Mouse (Mus musculus) frontal cortex, adult (tissue): Measurements from ENCODE around the gene Ncf1.

ENCODE experiments used
- ATAC-seq: cut with Nextera tagmentation; 2 replicates; pipeline ENCODE4 v1.9.2; 2017; ENCODE audit warnings: mild to moderate bottlenecking, moderate library complexity, mixed read lengths; ENCODE audit not compliant: low TSS enrichment

Ncf1 gene

DNA sequence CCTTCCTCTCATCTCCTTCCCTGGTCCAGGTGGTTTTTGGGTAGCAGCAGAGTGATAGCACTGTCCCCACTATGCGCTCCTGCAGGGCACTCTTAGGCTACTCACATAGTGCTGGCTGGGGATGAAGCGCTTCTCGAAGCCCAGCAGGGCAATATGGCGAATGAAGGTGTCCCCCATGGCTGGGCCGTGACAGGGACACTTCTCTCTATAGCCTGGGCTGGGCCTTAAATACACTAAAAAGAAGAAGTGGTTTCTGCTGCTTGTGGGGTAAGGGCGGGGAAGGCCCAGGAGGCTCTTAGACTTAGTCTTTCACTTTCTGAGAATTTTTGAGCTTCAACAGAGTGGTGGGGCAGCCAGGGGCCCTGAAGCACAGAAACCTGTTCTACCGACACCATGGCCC, at the start of gene Ncf1:
TSS of gene Ncf1 (minus strand) at position 235 of the 400 bp plus-strand sequence.
- no peak for ATAC-seq

DNA sequence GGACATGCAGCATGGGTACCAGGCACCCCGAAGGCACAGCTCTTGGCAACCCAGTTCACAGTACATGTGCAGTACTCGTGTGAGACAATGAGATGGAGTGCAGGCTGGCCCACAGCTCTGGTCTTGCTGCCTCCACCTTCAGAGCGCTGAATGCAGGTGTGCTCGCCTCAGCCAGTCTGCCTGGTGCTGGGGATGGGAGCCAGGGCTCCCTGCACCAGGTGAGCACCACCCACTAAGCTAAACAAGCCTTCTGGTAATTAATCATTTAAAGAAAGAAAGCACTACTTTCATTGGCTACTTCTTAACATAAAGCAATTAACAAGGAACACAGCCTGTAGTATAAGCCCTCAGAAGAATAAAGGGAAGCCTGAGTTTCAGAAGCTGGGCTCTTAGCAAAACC, 47.7 kb upstream of the Ncf1 start:
- ATAC-seq = no peak

- ATAC-seq = no peak
Measured at GRCm38 (mm10) chr5:134275556-134275955, 46.1 kb upstream of the Ncf1 start.

- ATAC-seq = peak; percentile 46; the same call in 1 of the 2 replicates
Measured at GRCm38 (mm10) chr5:134275021-134275420, 45.6 kb upstream of the Ncf1 start.

DNA sequence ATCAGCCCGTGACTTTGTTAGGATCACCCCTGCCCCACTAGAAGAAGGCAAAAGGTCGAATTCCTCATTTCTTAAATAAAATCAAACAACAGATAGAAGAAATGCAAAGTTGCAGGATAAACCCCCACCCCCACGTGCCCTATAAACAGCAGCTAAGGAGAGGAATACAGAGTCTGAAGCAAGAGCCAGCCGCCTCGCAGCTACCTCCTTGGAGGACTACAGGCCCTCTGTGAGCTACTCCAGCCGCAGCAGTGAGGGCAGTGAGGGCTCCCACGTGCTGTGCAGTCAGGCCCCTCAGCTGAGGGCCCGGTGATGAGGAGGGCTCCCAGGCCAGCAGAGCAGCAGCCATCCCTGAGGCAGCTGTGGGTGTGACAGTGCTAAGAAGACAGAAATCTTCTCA, 44.3 kb upstream of the Ncf1 start:
- ATAC-seq = no peak

GRCm38 (mm10) chr5:134272761-134273160, 43.3 kb upstream of the Ncf1 start:
- no peak for ATAC-seq

GRCm38 (mm10) chr5:134271421-134271820, 42.0 kb upstream of the Ncf1 start:
- no peak for ATAC-seq

DNA sequence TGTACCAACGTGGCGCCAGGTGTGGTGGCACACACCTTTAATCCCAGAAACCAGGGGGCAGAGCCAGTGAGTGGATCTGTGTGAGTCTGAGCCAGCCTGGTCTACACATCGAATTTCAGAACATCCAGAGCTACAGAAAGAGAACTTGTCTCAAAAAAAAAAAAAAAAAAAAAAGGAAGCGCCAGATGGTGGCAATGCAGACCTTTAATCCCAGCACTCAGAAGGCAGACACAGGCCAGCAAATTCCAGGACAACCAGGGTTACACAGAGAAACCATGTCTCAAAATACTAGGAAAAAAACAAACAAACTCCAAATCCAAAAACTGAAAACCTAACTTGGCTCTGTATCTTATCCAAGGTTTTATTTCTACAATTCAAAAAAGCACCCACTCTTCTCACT, 41.1 kb upstream of the Ncf1 start:
- no peak for ATAC-seq

GRCm38 (mm10) chr5:134269751-134270150, 40.3 kb upstream of the Ncf1 start:
- ATAC-seq = no peak

DNA sequence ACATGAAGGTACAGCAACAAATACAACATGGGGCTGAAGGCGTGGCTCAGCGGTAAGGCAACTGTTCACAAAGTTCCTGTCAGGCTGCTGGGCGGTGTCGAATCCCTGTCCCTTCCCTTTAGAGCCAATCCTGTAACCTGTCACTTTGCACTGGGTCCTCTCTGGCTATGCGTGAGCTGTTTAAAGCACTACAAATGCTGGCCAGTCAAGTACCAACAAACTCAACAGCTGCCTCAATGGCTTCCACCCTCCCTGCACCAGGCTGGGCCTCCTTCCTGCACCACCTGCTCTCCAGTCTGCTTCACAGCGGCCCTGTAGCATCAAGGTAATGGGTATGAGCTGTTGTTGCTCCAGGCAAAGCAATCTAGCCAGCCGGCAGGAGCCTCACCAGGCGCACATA, 39.3 kb upstream of the Ncf1 start:
- no peak for ATAC-seq

DNA sequence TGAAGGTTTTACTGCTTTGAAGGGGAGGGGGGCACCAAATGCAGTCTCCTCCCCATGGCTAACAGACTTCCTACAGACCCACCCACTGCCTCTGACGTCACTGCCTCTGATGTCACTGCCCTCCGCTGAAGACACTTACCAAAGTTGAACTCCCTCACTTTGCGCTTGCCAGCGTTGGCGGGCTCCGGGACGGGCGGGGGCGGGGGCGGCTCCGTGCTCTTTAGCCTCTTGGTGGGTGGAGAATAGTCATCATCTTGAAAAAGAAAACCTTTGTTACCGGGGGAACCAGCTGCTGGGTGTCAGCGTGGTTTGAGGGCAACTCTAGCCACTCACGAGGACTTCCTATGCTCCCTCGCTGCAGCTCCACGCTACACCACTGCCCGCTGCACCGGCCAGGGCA, 37.0 kb upstream of the Ncf1 start:
- ATAC-seq = no peak

DNA sequence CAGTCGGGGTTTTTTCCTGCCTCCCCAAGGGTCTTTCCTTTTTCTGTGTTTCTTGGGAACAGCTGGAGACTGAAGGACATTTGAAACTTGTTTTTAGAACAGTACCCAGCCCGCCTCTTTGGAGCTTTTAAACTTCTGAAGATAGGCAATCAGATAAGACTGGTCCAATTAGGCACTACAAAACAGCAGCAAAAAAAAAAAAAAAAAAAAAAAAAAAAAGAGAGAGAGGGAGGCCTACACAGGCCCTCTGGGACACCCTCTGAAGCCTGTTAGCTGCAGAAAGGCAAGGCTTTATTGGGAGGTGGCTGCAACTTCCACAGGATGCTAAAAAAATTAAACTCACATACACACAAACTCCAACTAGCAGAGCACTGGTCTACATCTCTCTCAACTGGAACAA, 36.5 kb upstream of the Ncf1 start:
- no peak for ATAC-seq

GRCm38 (mm10) chr5:134260001-134260636, 30.7 kb upstream of the Ncf1 start:
- no peak for ATAC-seq

DNA sequence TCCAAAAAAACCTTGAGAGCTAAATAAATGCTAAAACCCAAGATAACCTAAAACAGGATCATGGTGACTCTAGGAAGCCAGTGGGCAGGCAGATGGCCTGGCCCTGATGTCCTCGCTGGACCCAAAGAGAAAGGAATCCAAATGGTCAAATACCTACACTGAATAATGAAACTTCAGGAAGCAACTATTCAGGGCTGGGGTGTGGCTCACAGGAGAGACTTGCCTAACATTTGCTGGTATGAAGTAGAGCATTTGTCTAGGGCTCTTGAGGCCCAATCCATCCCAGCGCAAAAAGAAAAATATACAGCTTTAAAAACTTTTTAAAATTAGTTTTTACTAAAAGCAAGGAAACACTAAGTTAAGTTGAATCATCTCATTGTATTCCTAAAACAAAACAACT, 29.5 kb upstream of the Ncf1 start:
- no peak for ATAC-seq

- no peak for ATAC-seq
Measured at GRCm38 (mm10) chr5:134258395-134258794, 29.0 kb upstream of the Ncf1 start.

DNA sequence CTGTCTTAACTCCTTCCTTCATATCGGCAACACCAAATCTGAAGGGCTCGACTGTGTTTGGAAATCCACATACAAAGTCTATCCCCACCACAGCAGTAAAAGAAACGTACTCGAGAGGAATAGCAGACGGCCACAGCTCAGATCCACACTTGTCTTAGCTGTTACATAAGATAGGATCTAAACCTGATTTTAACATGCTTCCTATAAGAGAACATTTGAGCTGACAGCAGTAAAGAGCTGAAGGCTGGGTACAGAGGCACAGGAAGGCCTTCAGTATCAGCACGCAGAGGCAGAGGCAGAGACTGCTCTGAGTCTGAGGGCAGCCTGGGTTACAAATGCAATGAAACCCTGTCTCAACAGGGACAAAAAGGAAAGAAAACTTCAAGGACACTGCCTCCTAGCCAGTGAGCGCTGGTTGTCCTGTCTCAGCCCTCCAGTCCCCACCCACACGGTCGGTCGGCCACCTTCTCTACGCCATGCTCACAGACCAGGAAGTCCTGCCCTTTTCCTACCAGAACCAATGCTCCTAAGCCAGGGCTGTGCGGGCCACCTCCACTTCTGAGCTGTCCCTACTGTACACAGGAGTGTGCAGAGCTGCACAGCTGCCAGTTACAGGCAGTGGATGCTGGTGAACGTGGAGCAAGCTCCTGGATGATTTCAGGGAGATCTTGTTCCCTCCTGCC, 28.1 kb upstream of the Ncf1 start:
- peak; percentile 64 for ATAC-seq

- ATAC-seq = peak; percentile 65
Measured at GRCm38 (mm10) chr5:134255294-134255693, 25.9 kb upstream of the Ncf1 start.

GRCm38 (mm10) chr5:134253806-134254205, 24.4 kb upstream of the Ncf1 start:
- ATAC-seq = no peak

- ATAC-seq = no peak
Measured at GRCm38 (mm10) chr5:134251083-134251482, 21.7 kb upstream of the Ncf1 start.

GRCm38 (mm10) chr5:134250601-134251000, 21.2 kb upstream of the Ncf1 start:
- no peak for ATAC-seq

GRCm38 (mm10) chr5:134249245-134249649, 19.8 kb upstream of the Ncf1 start:
- peak; percentile 71 for ATAC-seq

DNA sequence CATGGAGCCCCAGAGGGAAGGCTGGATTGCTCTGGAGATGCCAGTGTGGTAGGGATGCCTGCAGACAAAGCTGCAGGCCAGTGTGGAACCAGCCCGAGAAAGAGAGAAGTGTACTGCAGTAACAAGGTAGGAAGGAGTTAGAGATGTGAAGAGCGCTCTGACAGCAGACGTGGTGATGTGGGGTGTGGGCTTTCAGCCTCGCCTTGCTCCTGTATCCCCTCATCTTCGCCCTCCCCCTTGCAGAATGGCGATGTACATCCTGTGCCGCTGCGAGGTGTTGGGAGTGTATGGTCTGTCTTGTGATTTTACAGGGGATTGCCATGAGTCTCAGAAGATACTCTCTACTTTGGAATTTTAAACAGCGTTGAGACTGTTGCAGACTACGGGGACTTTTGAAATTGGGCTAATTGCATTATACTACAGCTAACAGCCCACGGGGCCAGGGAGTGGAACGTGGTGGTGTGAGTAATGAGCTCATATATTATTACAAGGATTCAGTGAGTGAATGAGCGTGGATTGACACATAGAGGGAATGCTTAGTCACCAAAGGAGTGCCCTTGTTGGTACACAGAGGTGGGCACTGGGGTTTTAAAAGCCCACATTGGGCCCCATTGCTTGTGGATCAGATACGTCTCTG, 19.3 kb upstream of the Ncf1 start:
- ATAC-seq = peak; percentile 13; the same call in 1 of the 2 replicates

- no peak for ATAC-seq
Measured at GRCm38 (mm10) chr5:134246146-134246545, 16.7 kb upstream of the Ncf1 start.
